ENCODE assay signal across 8 mouse cellular contexts in the genomic region with DNA sequence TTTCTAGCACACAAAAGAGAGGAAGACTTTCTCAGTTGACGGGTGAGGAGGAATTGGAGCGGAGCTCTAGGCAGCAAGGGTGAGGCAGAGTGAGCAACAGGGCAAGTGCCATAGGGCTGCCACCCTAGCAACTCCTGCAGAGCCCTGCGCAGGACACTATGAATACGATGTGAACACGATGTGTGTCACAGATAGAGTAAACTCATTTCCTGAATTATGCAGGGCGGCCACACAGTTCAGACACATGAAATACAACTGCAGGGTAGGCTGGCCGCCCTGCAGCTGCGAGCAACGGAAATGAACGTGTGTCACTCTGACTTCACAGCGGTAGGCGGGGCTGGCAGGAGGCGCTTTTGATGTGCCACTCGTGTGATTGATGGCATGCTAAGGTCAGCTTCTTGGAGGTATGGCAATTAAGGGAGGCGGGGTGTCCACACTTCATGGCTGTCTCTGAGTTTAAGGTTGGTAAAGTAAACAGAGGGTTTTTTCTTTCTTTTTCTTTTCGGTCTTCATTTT.
DNase-seq lines count a peak whose midpoint lies in the region; ATAC-seq lines count a peak whose summit lies in the region.

No protein-coding gene starts in this region.

- DNase-seq in R1 (ENCODE audit: low read depth, low spot score), result peak; percentile 15
- peak; percentile 82 for DNase-seq in embryo, embryonic 10.5 days (ENCODE audit: low spot score)
- peak; percentile 16 for DNase-seq in kidney, adult 11 months
- DNase-seq in lung, adult 18-20 months, result peak; percentile 31 to 46
- DNase-seq in spleen, adult 18-20 months, result peak; percentile 48 to 66
- DNase-seq in frontal cortex, postnatal 14 days (ENCODE audit: low spot score in 2 of 2), result no peak
- DNase-seq in cerebellum, adult 9-11 months, result no peak
- DNase-seq in forebrain, embryonic 11.5 days (ENCODE audit: low spot score), result no peak

- no peak for ATAC-seq in forebrain, embryonic 11.5 days (replicated peaks; ENCODE audit: low FRiP score)

- H3K4me1 ChIP-seq in forebrain, embryonic 11.5 days (replicated peaks; ENCODE audit: control insufficient read depth, insufficient read depth, low read length), result no peaks in the 10 kb centered on the region; the same call in 1 of the 2 replicates

- H3K9me3 ChIP-seq in forebrain, embryonic 11.5 days (ENCODE audit: control insufficient read depth, low read length), result no peaks in the 10 kb centered on the region

- no peaks in the 10 kb centered on the region for H3K27me3 ChIP-seq in forebrain, embryonic 11.5 days (ENCODE audit: control insufficient read depth, insufficient read depth, low read length)

- no peak overlapping the region for H3K9ac ChIP-seq in forebrain, embryonic 11.5 days (ENCODE audit: low read length)

- no peaks in the 10 kb centered on the region for H3K36me3 ChIP-seq in forebrain, embryonic 11.5 days (ENCODE audit: control insufficient read depth, insufficient read depth, low read length)

- H3K4me2 ChIP-seq in forebrain, embryonic 11.5 days (ENCODE audit: low read depth, low read length, severe bottlenecking), result no peak overlapping the region

- H3K4me3 ChIP-seq in forebrain, embryonic 11.5 days (ENCODE audit: low read depth, low read length), result no peak overlapping the region

- 67% methylated on average over 16 of the region's 16 CpGs for whole genome bisulfite sequencing in forebrain, embryonic 11.5 days

- no peak overlapping the region for H3K27ac ChIP-seq in forebrain, embryonic 11.5 days (ENCODE audit: low read depth, low read length)

Comparison
In these comparisons a context has a peak if more than half of its experiments do, and no peak if none do; other contexts are left out.
1. DNase-seq: peak in R1 (single experiment), embryo, embryonic 10.5 days (single experiment), kidney, adult 11 months (single experiment), lung, adult 18-20 months (2 of 2) and spleen, adult 18-20 months (2 of 2); none in frontal cortex, postnatal 14 days (0 of 2), cerebellum, adult 9-11 months (single experiment) and forebrain, embryonic 11.5 days (single experiment).